Mouse (Mus musculus): Measurements from ENCODE around the gene Zdhhc14. TPM values are rescaled to one million over a fixed set of nuclear protein-coding genes. Genes with fewer than 3 reads are reported as not detected.

The Zdhhc14 gene
- polyA plus RNA-seq, 1 experiment from 2014 or later = 5.0 TPM

DNA sequence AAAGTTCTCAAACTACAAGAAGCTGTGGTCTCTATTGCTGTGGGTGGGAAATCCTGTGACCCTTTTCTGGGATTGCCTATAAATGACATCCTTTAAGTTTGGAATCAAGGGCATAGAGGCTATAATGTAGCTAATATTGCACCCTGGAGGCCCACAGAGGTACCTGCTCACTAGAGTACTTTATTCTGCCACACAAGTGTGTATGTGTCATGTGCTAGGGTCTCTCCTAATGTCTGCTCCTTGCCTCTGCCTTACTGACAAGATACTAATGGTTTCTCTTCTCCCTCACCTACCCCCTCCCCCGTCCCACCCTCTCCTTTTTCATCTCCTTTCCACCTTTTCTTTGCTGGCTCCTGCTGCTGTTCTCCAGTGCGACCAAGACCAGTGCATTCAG, 260.0 kb downstream of the Zdhhc14 start:
- Histone ChIP-seq H3K4me1 (ENCODE audit: control insufficient read depth, insufficient read depth, low read depth, low read length) (peaks cover 10% of the 10 kb centered on the region), H3K36me3 (ENCODE audit: control insufficient read depth, insufficient read depth, low read length) (no peaks in the 10 kb centered on the region), H3K4me2 (ENCODE audit: low read length) (peak overlapping the region; percentile 81), H3K4me3 (ENCODE audit: low read length) (no peak overlapping the region; the same call in 1 of the 2 replicates), H3K27ac (ENCODE audit: low read depth, low read length) (no peak overlapping the region), H3K27me3 (replicated peaks; ENCODE audit: control insufficient read depth, insufficient read depth, low read length) (no peaks in the 10 kb centered on the region), H3K9ac (ENCODE audit: low read depth, low read length) (peak overlapping the region; percentile 68), H3K9me3 (ENCODE audit: control insufficient read depth, low read length) (no peaks in the 10 kb centered on the region)
- ATAC-seq = peak; percentile 19; the same call in 1 of the 2 replicates
- 25% methylated on average over 2 of the region's 2 CpGs for WGBS

GRCm38 (mm10) chr17:5752716-5753585, 260.6 kb downstream of the Zdhhc14 start:
- peak overlapping the region; percentile 44 for H3K4me3 ChIP-seq (ENCODE audit: low read length)
- ATAC-seq = peak; percentile 81
- H3K27me3 ChIP-seq (replicated peaks; ENCODE audit: control insufficient read depth, insufficient read depth, low read length) = no peaks in the 10 kb centered on the region
- peak overlapping the region; percentile 81 for H3K4me2 ChIP-seq (ENCODE audit: low read length)
- WGBS = 9% methylated on average over 29 of the region's 29 CpGs
- no peaks in the 10 kb centered on the region for H3K9me3 ChIP-seq (ENCODE audit: control insufficient read depth, low read length)
- peak overlapping the region; percentile 68 for H3K9ac ChIP-seq (ENCODE audit: low read depth, low read length)
- no peaks in the 10 kb centered on the region for H3K36me3 ChIP-seq (ENCODE audit: control insufficient read depth, insufficient read depth, low read length)
- H3K4me1 ChIP-seq (ENCODE audit: control insufficient read depth, insufficient read depth, low read depth, low read length) = peaks cover 10% of the 10 kb centered on the region
- H3K27ac ChIP-seq (ENCODE audit: low read depth, low read length) = peak overlapping the region; percentile 44; the same call in 1 of the 2 replicates

GRCm38 (mm10) chr17:5755489-5755888, 263.1 kb downstream of the Zdhhc14 start:
- no peak overlapping the region for H3K27ac ChIP-seq (ENCODE audit: low read depth, low read length)
- no peaks in the 10 kb centered on the region for H3K36me3 ChIP-seq (ENCODE audit: control insufficient read depth, insufficient read depth, low read length)
- WGBS = 85% methylated on average over 7 of the region's 7 CpGs
- H3K4me2 ChIP-seq (ENCODE audit: low read length) = no peak overlapping the region
- H3K9me3 ChIP-seq (ENCODE audit: control insufficient read depth, low read length) = no peaks in the 10 kb centered on the region
- H3K27me3 ChIP-seq (replicated peaks; ENCODE audit: control insufficient read depth, insufficient read depth, low read length) = no peaks in the 10 kb centered on the region
- peaks cover 10% of the 10 kb centered on the region for H3K4me1 ChIP-seq (ENCODE audit: control insufficient read depth, insufficient read depth, low read depth, low read length)
- H3K9ac ChIP-seq (ENCODE audit: low read depth, low read length) = no peak overlapping the region
- no peak overlapping the region for H3K4me3 ChIP-seq (ENCODE audit: low read length)
- no peak for ATAC-seq

DNA sequence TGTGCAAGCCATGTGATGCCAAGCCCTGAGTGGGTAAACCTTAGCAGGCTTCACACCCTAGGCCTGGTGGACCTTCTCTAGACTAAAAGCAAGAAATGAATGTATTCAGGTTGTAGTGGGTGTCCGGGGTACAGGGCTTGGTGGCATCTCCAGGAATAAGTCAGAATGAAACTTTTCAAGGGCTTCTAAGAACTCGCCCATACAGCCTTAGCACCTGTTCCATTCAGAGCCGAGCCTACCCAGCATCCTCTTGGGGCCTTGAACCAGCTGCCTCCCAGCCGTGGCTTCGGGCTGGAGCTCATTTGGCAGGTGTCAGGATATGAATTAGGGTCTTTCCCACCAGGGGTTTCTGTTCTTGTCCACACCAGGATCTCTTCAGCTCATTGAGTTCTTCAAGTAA, 263.7 kb downstream of the Zdhhc14 start:
- Histone ChIP-seq H3K4me1 (ENCODE audit: control insufficient read depth, insufficient read depth, low read depth, low read length) (peaks cover 10% of the 10 kb centered on the region), H3K4me2 (ENCODE audit: low read length) (no peak overlapping the region), H3K9me3 (ENCODE audit: control insufficient read depth, low read length) (no peaks in the 10 kb centered on the region), H3K36me3 (ENCODE audit: control insufficient read depth, insufficient read depth, low read length) (no peaks in the 10 kb centered on the region), H3K4me3 (ENCODE audit: low read length) (no peak overlapping the region), H3K27me3 (replicated peaks; ENCODE audit: control insufficient read depth, insufficient read depth, low read length) (no peaks in the 10 kb centered on the region), H3K9ac (ENCODE audit: low read depth, low read length) (no peak overlapping the region), H3K27ac (ENCODE audit: low read depth, low read length) (no peak overlapping the region)
- 65% methylated on average over 5 of the region's 5 CpGs for WGBS
- ATAC-seq = no peak

GRCm38 (mm10) chr17:5756855-5757254, 264.5 kb downstream of the Zdhhc14 start:
- WGBS = 83% methylated on average over 15 of the region's 15 CpGs
- no peaks in the 10 kb centered on the region for H3K27me3 ChIP-seq (replicated peaks; ENCODE audit: control insufficient read depth, insufficient read depth, low read length)
- no peaks in the 10 kb centered on the region for H3K36me3 ChIP-seq (ENCODE audit: control insufficient read depth, insufficient read depth, low read length)
- no peak for ATAC-seq
- no peak overlapping the region for H3K9ac ChIP-seq (ENCODE audit: low read depth, low read length)
- peaks cover 10% of the 10 kb centered on the region for H3K4me1 ChIP-seq (ENCODE audit: control insufficient read depth, insufficient read depth, low read depth, low read length)
- no peaks in the 10 kb centered on the region for H3K9me3 ChIP-seq (ENCODE audit: control insufficient read depth, low read length)
- H3K4me3 ChIP-seq (ENCODE audit: low read length) = no peak overlapping the region
- H3K27ac ChIP-seq (ENCODE audit: low read depth, low read length) = no peak overlapping the region
- H3K4me2 ChIP-seq (ENCODE audit: low read length) = no peak overlapping the region

- Histone ChIP-seq H3K27ac (ENCODE audit: low read depth, low read length) (no peak overlapping the region), H3K4me1 (ENCODE audit: control insufficient read depth, insufficient read depth, low read depth, low read length) (no peaks in the 10 kb centered on the region), H3K4me2 (ENCODE audit: low read length) (no peak overlapping the region), H3K9ac (ENCODE audit: low read depth, low read length) (no peak overlapping the region), H3K36me3 (ENCODE audit: control insufficient read depth, insufficient read depth, low read length) (no peaks in the 10 kb centered on the region), H3K27me3 (replicated peaks; ENCODE audit: control insufficient read depth, insufficient read depth, low read length) (no peaks in the 10 kb centered on the region), H3K9me3 (ENCODE audit: control insufficient read depth, low read length) (no peaks in the 10 kb centered on the region), H3K4me3 (ENCODE audit: low read length) (no peak overlapping the region)
- 87% methylated on average over 5 of the region's 5 CpGs for WGBS
- no peak for ATAC-seq
These were observed 271.4 kb downstream of the Zdhhc14 start for GRCm38 (mm10) chr17:5763768-5764167.

DNA sequence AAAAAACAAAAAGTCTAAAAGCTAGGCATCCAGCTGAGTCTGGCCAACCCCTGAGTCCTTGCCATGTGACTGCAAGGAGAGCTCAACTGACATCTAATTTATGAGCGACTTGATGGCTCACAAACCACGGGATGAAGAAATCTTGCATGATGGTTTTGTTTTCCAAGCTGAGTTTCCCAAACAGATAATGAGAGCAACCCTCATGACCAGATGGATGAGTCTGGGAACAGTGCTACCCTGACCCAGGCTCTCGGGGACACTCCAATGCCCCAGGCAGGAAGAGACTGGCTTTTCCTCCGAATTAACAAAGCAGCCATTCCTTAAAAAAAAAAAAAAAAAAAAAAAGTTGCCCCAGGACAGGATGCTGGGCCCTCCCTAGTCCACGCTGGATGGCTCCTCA, 271.9 kb downstream of the Zdhhc14 start:
- WGBS = 55% methylated on average over 5 of the region's 5 CpGs
- ATAC-seq = no peak
- no peaks in the 10 kb centered on the region for H3K27me3 ChIP-seq (replicated peaks; ENCODE audit: control insufficient read depth, insufficient read depth, low read length)
- H3K4me1 ChIP-seq (ENCODE audit: control insufficient read depth, insufficient read depth, low read depth, low read length) = no peaks in the 10 kb centered on the region
- no peaks in the 10 kb centered on the region for H3K9me3 ChIP-seq (ENCODE audit: control insufficient read depth, low read length)
- H3K9ac ChIP-seq (ENCODE audit: low read depth, low read length) = no peak overlapping the region
- no peaks in the 10 kb centered on the region for H3K36me3 ChIP-seq (ENCODE audit: control insufficient read depth, insufficient read depth, low read length)
- no peak overlapping the region for H3K27ac ChIP-seq (ENCODE audit: low read depth, low read length)
- H3K4me2 ChIP-seq (ENCODE audit: low read length) = no peak overlapping the region
- H3K4me3 ChIP-seq (ENCODE audit: low read length) = no peak overlapping the region

DNA sequence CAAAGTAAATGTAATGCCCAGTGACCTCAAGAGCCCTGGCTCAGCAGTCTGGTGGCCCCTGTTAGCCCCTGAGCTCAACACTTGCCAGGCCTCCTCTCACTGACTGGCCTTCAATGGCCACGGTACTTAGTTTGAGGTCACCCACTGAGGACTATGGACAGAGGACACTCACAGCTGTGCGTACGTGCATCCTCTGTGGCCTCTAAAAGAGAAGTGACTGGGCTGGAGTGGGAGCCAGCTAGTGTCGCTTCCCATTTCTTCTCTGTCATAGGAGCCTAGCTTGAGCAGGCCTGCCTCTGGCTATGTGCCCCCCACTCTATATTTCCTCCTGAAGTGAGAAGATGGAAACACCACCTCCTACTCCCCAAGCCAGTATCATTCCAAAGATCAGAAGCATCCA, 273.4 kb downstream of the Zdhhc14 start:
- Histone ChIP-seq H3K27me3 (replicated peaks; ENCODE audit: control insufficient read depth, insufficient read depth, low read length) (no peaks in the 10 kb centered on the region), H3K4me2 (ENCODE audit: low read length) (no peak overlapping the region), H3K4me3 (ENCODE audit: low read length) (no peak overlapping the region), H3K27ac (ENCODE audit: low read depth, low read length) (no peak overlapping the region), H3K9me3 (ENCODE audit: control insufficient read depth, low read length) (no peaks in the 10 kb centered on the region), H3K4me1 (ENCODE audit: control insufficient read depth, insufficient read depth, low read depth, low read length) (peaks cover 5% of the 10 kb centered on the region), H3K36me3 (ENCODE audit: control insufficient read depth, insufficient read depth, low read length) (no peaks in the 10 kb centered on the region), H3K9ac (ENCODE audit: low read depth, low read length) (no peak overlapping the region)
- no peak for ATAC-seq
- WGBS = 67% methylated on average over 4 of the region's 4 CpGs

DNA sequence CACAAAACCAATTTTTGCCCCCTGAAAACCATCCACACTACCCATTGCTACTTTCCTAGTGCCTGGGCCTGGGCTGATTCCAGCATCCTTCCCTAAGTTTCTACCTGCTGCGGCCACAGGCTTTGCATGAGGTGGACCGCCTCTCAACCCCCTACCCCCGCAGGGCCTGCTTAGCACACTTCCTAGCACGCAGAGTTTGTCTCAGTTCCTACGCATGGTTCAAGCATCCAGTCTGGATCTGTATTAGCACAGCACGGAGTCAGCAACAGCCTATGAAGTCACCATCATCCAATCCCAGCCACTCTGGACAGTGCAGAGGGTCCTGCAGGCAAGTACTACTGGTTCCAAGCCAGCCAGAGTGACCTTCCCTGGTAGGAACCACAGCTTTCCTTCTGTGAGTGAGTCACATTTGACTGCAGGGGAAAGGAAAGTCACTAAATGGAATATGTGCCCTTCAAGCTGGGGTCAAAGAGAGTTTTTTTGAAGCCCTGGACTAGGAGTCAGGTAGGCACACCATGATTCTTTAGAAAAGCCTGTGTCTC, 275.9 kb downstream of the Zdhhc14 start:
- H3K4me1 ChIP-seq (ENCODE audit: control insufficient read depth, insufficient read depth, low read depth, low read length) = peaks cover 7% of the 10 kb centered on the region
- H3K4me2 ChIP-seq (ENCODE audit: low read length) = no peak overlapping the region
- H3K27me3 ChIP-seq (replicated peaks; ENCODE audit: control insufficient read depth, insufficient read depth, low read length) = no peaks in the 10 kb centered on the region
- WGBS = 59% methylated on average over 6 of the region's 6 CpGs
- no peak overlapping the region for H3K4me3 ChIP-seq (ENCODE audit: low read length)
- H3K9ac ChIP-seq (ENCODE audit: low read depth, low read length) = no peak overlapping the region
- no peak for ATAC-seq
- H3K9me3 ChIP-seq (ENCODE audit: control insufficient read depth, low read length) = no peaks in the 10 kb centered on the region
- H3K36me3 ChIP-seq (ENCODE audit: control insufficient read depth, insufficient read depth, low read length) = no peaks in the 10 kb centered on the region
- H3K27ac ChIP-seq (ENCODE audit: low read depth, low read length) = no peak overlapping the region

Measured in hindbrain, embryonic 16.5 days (tissue).